Mouse (Mus musculus): ENCODE results near the gene Bptf.
"Not testable (repeated sequence)": the region's sequence is repeated elsewhere in the genome, so short reads cannot be mapped to it uniquely, and the experiment has no call there.

The Bptf gene

DNA sequence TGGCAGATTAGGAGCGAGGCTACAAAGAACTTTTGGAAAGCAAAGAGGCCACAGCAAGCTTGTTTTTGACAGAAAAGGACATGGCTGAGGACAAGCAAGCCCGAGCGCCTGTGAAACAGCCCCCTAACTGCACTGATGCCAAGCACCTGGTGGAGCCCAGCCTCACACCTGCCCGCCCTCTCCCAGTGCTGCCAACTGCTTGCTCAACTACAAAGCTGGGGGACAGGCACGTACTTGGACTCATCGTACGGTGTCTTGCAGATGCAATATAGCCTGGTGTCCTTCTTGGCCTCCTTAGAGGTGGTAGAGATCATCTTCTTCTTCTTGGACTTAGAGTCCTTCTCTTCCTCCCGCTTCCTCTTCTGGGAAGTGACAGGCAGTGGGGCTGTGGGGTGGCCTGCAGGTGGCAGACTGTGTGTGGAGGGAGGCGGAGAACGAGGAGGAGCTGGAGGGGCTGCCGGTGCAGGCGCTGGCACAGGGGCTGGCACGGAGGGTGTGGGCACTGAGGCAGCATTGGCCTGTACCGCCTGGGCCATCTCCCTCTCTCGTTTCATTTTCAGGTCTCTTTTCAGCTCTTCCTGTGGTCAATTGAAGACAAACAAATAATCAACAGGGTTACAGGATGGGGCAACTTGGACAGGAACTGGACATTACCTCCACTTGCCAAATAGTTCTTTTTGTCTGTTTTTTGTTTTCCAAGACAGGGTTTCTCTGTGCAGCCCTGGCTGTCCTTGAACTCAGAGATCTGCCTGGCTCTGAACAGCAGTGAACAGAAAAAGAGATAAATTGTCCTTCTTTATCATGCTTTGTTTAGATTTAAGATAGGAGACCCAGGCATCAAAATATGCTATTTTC, 84.9 kb downstream of the Bptf start:
- no peak for DNase-seq

DNA sequence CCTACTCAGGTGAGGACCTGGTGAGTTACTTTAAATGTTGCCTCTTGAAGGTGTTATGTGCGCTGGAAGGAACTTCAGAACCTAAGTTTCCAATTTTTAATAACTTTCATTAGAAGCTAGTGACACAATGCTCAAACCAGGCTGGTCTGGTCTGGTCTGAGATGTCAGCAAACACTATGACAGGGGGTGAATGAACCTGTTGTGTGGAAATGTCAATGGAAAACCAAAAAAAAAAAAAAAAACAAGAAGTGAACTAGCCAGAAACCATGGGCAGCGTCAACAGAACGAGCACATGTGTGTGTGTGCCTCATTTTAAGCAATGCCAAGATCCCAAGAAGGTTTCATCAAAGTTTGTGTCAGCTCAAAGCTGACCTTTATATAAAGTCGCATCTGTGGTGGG, 86.4 kb downstream of the Bptf start:
- DNase-seq: no peak

DNA sequence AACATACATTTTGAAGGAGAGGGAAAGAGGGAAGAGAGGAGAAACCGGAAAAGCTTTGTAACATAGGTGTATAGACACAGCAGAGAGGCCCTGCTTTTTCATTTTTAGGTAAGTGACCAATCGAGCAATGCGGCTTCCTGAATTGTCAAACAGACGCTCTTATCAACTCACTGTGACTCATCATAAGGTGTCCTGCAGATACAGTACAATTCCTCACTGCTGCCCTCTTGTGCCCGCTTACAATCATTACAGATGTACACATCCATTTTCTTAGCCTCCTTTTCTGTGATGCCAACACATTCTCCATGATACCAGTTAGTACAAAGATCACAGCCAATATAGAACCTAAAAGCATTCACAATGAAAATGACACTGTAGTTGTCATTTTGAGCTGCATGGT, 87.6 kb downstream of the Bptf start:
- peak; percentile 80 for DNase-seq

DNA sequence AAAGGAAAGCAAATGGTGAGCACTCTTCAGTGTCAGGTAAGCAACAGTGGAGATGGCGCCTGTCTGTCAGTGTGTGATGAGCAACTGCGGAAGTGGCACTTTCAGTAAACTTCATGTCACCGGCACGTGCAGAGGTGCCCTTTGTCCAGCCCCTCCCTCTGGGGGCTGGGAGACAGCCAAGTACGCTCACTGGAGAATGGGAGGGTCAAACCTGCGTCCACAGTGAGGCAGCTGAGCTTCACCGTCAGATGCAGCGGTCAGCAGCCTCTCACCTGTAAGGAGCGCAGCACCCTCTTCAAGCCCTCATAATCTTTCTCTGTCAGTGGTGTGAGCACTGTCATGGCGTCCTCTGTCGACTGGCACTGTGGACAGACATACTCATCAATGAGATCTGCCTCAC, 88.6 kb downstream of the Bptf start:
- DNase-seq: no peak

DNA sequence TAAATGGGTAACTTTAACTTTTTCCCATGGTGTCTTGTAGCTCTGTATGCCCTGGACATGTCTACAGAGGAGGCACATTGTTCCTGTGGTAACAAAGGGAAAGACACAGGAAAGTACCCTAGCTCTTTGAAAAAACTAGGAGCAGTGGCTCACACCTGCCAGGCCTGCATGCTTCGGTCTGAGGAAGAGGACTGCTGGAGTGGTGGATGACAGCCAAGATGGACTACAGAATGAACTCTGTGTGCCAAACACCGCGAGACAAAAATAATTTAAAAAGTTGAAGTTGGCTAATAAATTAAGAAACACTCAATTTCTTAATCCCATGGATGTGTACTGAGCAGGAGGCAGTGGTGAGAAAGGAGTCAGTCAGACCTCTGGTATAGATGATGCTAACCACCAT, 90.5 kb downstream of the Bptf start:
- no peak for DNase-seq

DNA sequence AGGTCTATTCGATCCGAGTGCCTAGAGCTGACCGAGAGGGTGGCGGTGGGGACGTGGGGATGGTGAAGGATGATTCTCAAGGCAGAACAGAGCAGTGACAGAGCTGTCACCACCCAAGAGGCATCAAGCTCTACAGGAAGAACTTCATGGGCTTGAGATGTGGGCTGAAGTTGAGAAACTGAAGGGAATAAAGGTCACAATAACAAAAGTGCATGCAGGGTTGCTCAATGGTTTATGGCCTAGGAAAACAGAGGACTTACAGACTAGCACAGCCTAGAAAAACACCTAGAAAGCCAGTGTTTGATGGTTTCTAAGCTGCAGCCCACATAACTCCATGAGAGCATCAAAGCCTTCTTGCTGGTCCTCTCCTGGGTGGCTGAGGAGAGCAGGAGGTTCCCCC, 92.5 kb downstream of the Bptf start:
- DNase-seq: no peak

DNA sequence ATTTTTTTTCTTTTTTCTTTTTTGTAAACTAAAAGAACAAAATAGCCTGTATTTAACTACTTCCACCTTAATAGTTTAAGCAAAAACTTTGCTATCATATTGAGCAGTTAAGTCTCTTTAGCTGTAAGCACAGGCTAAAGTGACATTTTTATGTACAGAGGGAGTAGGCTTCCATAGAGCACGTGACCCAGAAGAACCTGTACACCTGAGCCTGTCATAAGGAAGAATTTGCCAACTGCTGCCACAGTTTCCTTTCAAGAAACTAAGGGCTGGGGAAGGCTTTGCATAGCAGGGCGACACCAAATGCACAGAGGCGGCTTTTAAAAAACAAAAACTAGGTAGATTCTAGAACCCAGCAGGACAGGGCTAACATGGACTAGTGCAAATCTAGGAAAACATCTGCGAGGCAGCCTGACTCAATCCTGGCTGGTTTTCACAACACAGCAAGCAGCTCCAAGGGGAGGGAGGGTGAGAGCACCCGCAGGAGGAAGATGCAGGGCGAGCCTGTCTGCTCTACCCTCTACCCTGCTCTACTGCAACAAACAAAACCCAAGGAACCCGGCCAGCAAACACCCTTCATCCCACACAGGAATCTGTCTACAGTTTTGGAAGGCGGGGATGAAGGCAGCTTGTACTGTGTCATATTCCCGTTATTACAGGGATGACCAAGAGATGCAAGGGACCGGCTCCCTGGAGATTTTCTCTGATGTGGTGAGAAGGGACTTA, 97.7 kb downstream of the Bptf start:
- no peak for DNase-seq

DNA sequence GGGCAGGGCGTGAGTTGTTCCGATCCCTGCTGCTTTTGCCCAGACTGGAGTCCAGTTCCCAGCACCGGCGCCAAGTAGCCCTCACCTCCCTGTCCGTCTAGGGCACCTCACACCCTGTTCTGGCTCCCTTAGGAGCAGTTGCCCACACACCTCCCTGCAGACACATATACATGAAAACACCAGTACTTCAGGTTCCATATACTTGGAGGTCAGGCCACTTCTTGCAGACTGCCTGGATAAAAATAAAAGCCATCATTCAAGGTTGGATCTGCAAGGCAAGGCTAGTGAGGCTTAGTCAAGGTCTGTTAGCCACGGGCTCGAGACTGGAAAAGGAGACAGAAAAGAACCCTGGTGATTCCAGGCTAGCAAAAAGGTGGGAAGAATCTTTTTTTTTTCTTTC, 100.3 kb downstream of the Bptf start:
- no peak for DNase-seq

DNA sequence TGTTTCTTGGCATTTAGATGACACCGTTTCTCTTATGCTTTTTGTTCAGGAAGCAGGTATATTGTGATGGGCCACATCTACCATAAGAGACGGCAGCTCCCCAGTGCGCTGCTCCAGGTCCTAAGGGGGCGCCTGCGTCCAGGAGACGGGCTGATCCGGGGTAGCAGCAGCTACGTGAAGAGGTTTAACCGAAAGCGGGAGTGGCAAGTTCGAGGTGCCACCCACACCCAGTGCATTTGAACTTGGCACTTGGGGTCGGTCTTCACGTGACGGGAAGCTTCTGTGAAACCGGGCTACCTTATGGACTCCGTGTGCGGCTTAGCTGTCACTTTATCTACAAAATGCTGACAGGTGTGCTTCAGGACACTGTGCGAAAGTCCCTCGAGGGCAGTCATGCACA, 102.4 kb downstream of the Bptf start:
- DNase-seq: no peak

DNA sequence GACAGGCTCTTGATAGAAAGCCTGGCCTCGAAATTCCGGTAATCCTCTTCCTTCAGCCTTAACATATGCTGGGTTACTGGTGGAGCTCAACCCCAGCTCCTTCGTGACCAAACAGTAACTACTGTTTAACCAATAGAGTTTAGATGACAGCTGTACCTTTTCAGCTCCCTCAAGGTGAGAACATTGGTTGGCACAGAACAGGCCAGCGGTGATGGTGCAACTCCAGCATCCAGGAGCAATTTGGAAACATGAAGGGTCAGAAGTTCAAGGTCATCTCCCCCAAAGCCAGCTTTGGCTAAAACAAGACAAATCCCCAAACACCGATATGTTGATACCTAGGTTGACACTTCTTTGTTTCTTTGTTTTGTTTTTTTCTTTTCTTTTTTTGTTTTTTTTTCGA, 103.2 kb downstream of the Bptf start:
- no peak for DNase-seq

DNA sequence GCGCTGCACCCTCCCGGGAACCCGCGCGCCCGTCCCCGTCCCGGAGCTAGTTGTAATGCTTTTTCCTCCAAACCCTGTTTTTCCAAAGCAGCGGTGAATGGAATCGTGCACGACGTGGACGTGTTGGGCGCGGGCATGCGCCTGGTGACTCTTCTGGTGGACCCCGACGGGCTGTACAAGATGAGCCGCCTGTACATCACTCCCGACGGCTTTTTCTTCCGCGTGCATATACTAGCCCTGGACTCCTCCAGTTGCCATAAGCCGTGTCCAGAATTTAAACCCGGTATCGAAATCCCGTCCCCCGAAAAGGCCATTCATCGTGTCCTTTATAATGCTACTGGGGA, 103.7 kb downstream of the Bptf start:
- DNase-seq: no peak

DNA sequence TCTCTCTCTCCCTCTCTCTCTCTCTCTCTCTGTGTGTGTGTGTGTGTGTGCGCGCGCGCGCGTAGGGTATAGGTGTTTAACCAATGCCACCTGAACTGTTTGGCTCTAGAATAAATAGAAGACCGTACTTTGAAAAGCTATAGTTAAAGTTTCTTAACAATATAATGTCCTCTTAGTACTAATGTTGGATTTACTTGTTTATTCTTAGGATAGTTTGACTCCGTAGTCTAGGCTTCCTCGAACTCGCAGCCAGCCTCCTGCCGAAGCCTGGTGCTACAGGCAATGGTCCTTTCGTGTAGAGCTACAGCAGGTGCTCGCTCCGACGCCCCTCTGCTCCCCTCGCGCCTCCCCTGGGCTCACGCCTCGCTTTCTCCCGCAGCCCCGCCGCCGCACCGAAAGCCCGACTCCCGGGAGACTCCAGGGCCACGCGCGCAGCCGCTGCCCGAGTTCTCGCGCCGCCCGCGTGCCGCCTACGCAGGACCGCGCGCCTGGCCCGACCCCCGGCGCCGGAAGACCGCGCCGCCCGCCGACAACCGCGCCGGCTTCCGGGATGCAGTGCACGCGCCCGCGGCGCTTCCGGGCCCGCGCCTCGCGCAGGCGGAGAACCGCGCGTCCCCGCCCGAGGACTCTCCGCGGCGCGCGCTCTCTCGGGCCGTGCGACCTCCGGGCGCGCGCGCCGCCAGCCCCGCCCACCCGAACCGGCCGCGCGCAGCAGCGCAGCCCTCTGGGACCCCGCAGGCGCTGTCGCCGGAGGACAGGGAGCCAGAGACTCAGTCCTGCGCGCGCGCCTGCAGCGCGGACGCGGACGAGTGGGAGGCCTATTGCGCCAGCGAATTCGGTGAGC, 104.3 kb downstream of the Bptf start:
- peak; percentile 89 for DNase-seq

DNA sequence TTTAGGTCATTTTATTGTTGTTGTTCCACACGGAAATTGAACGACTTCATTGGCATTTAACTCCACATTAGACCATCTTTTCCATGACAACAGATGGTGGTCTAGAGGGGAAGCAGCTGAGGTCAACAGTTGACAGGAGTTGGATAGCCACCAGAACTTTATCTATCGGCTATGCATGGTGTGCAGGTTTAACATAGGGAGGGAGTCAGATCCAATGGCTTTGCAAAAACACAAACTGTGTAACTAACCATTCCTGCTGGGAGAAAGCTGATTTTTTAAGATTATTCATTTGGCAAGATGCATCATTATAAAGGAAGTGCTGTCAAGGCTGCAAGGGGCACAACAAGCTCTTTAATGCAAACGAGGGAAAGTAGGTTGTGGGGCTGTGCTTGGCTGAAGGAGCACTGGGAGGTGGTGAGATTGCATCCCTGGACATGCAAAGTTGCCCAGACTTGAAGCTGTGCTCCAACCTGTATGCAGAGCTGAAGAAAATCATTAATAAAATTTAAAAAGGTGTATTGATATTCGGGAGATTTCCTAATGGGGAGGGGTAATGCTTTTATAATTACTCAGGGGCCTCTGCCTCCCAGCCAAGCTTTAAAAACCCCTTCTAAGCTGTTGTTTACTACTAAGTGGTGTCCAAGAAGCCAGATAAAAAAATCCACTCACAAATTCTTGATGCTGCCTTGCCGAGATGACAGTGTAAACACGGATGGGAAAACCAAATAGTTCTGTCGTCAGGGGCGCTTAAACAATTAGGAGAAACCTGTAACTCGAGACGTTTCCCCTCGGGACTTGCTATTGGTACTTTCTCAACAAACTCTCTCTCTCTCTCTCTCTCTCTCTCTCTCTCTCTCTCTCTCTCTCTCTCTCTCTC, 105.1 kb downstream of the Bptf start:
- DNase-seq: no peak

DNA sequence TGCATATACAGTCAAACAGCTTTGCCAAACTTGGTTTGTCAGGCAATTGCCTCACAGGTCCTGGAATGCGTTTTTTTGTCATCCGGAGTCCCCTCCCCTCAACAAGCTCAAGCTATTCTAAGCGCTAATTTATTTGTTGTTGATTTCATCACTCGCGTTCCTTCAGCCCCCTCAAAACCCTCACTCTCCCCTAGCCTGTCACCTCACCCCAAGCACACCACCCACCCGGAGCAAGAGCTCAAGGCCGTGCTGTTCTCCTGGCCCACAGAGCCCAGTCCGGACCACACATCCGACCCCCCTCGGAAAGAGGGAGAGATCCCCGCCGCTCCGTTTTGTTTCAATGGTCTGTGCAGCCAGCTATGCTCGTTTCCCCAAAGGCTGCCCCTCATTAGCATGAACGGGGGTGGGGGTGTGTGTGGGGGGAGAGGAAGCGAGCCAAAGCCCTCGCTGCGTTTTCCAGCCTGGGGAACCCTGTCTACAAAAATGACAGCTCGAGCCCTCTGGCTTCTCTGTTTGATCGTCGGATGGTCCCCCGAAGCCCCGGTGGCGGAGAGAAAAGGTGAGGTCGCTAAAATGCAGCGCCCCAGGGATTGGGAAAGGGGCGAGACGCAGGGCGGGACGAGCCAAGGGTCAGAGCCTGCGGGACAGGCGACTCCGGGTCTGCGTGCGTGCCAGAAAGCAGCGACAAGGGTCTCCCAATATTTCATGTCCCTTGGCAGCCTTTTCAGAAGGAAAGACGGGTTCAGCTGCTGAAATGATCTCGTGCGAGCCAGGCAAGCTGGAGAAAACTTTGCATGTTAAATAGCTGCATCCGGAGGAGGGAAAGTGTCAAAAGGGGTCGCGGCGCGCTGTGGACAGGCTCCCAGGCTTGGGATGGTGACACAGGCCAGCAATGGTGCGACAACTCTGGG, 106.3 kb downstream of the Bptf start, which contains the start of gene 1810010H24Rik:
Gene 1810010H24Rik, plus strand, starts transcription at position 271 of the 911 bp plus-strand sequence.
- peak; percentile 43 for DNase-seq

DNA sequence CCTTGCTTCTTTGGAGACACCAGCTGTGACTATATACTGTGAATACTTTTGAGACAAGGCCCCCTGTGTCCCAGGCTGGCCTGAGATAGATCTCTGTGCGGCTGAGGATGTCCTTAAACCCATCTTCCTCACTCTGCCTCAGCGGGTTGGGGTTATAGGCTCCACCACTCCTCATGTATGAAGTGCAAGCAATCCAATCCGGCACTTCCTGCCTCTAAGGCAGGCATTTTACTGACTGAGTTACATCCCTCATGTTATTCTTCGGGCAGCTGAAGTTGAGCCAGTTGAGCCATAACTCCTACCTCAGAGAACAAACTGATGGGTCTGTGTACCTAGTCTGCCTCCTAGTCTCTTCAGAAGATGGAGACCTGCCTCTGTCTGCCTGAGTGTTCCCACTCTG, 107.5 kb downstream of the Bptf start:
- DNase-seq: no peak

DNA sequence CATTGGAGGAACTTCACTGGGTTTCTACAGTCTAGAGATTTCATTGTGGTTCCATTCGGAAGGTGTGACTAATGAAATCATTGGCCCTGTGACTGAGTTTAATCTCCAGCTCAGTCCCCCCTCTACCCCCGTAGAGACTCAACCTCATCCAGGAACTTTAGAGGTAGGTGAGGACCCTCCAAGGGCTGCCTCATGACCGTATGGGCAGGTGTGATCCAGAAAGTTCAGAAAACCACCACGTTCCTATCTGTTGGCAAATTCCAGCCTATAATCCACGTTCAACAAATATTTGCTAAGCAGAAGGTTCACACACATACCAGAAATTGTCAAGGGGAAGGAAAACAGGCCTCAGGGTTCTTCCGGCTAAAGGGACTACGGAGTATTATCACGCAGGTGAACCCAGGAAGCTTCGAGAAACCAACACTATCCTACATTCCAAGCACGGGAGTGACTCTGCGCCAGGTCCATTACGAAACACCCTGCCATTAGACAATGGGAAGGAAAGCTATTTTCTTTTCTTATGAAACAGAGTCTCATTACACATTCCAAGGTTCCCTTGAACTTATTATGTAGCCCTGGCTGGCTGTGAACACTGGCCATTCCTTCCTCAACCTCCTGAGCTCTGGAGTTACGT, 109.8 kb downstream of the Bptf start:
- DNase-seq: no peak

DNA sequence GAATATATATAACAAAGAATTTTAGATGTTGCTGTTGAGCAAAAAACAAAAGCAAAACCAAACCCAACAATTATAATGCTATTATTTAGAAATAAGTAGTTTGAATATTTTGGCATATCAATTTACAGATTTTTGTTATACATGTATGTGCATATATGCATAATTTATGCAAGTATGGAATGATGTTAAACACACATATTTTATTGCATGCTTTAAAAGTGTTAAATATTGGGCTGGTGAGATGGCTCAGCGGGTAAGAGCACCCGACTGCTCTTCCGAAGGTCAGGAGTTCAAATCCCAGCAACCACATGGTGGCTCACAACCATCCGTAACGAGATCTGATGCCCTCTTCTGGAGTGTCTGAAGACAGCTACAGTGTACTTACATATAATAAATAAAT, 112.2 kb downstream of the Bptf start:
- DNase-seq: not testable (repeated sequence)

DNA sequence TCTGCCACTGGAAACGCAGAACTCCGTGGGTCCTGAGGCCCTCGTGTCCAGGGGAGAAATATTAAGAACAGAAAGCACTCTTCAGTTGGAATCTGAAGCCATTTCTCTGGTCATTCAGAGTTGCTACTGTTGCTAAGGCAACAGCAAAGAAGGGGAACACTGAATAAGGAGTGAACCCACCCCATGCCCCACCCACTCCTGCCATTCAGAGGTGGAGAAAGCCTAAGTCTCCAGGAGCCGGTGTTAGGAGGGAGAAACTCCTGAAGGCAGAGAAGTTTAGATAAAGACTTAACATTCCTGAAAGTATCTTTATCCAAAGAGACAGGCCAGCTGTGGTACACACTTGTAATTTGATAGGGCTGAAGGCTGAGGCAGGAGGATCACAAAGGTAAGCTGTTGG, 112.6 kb downstream of the Bptf start:
- no peak for DNase-seq

DNA sequence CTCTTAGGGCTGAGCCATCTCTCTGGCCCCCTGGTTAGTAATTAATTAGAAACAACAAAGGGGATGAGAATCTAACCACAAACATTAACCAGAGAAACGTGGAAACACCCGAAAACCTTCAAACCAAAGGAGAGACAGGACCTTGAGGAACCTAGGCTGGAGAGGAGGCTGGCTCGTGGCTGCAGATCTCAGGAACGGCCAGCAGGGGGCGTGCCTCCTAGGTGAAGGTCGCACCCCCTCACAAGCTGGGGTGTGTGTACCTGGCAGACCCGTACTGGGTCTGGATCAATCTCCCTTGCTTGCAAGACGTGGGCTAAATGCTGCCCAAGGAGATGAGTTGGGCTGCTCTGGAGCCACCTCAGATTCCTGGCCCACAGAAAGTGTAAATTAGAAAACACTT, 113.3 kb downstream of the Bptf start:
- no peak for DNase-seq

DNA sequence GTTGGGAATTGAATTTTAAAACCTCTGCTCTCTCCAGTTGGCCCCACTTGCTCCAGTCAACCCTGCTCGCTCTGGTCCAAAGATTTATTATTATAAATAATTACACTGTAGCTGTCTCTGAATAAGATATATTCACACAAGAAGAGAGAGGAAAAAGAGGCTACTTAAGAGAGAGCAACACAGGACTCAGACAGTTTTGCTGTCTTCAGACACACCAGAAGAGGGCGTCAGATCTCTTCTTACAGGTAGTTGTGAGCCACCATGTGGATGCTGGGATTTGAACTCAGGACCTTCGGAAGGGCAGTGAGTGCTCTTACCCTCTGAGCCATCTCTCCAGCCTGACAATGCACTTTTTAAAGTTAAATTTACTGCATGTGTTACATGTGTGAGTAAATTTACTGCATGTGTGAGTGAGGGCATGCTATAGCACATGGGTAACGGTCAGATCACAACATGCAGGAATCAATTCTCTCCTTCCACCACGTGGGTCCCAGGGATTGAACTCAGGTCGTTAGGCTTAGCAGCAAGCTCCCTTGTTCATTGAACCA, 114.5 kb downstream of the Bptf start:
- DNase-seq: no peak

DNA sequence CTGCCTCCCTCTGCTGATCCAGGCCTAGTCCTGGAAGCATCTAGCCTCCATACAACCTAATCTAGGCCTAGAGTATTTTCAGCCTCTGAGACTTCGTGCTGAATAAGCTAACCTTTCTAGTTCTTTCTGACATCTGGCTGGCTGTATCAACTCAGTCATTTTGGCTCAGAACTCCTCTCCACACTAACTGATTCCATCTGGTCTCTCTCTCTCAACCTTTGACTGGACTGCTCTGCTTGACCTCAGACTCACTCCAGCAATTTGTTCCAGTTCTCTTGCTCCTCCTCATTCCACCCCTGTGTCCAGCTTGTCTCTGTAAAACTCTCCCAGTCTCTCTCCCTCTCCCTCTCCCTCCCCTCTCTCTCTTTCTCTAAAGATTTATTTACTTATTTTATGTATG, 115.0 kb downstream of the Bptf start:
- DNase-seq: no peak

Measured in right cerebral cortex, postnatal 4 days (tissue).